Mouse (Mus musculus): ENCODE data around the gene Abcb9. TPM values are rescaled to one million over a fixed set of nuclear protein-coding genes. Genes with fewer than 3 reads are reported as not detected.

Gene Abcb9
- polyA plus RNA-seq, 1 experiment from 2014 or later = 2.1 TPM

GRCm38 (mm10) chr5:124032001-124032508, 63.5 kb downstream of the Abcb9 start, which contains the start of gene Vps37b:
Gene Vps37b, minus strand, starts transcription at chr5:124032270.
- DNase-seq (ENCODE audit: low spot score) (peak; percentile 90), ATAC-seq (ENCODE audit: low read depth) (peak; percentile 84)
- Histone ChIP-seq H3K4me2 (ENCODE audit: low read depth, low read length) (peak within 1 kb of the TSS; percentile 89), H3K27ac (replicated peaks; ENCODE audit: low read depth, low read length) (peak within 1 kb of the TSS; percentile 95), H3K4me3 (ENCODE audit: low read depth, low read length) (peak within 1 kb of the TSS; percentile 94), H3K9me3 (ENCODE audit: control insufficient read depth, low read length) (no peaks in the 10 kb centered on the region), H3K4me1 (ENCODE audit: control insufficient read depth, insufficient read depth, low read length) (peaks cover 19% of the 10 kb centered on the region), H3K27me3 (replicated peaks; ENCODE audit: control insufficient read depth, insufficient read depth, low read length) (no peaks in the 10 kb centered on the region), H3K9ac (ENCODE audit: low read depth, low read length) (peak within 1 kb of the TSS; percentile 96), H3K36me3 (ENCODE audit: control insufficient read depth, insufficient read depth, low read length) (peaks cover 8% of the 10 kb centered on the region; the same call in 1 of the 2 replicates)
- WGBS = under 1% methylated on average over 42 of the region's 52 CpGs

- H3K9ac ChIP-seq (ENCODE audit: low read depth, low read length) = peak overlapping the region; percentile 96
- H3K9me3 ChIP-seq (ENCODE audit: control insufficient read depth, low read length) = no peaks in the 10 kb centered on the region
Observed at GRCm38 (mm10) chr5:124031068-124031955, 64.3 kb downstream of the Abcb9 start.

GRCm38 (mm10) chr5:124030386-124031067, 65.1 kb downstream of the Abcb9 start:
- Histone ChIP-seq H3K9me3 (ENCODE audit: control insufficient read depth, low read length) (no peaks in the 10 kb centered on the region), H3K4me3 (ENCODE audit: low read depth, low read length) (peak overlapping the region; percentile 94), H3K36me3 (ENCODE audit: control insufficient read depth, insufficient read depth, low read length) (peaks cover 17% of the 10 kb centered on the region; the same call in 1 of the 2 replicates), H3K9ac (ENCODE audit: low read depth, low read length) (peak overlapping the region; percentile 96), H3K4me1 (ENCODE audit: control insufficient read depth, insufficient read depth, low read length) (peaks cover 19% of the 10 kb centered on the region), H3K4me2 (ENCODE audit: low read depth, low read length) (peak overlapping the region; percentile 89), H3K27ac (replicated peaks; ENCODE audit: low read depth, low read length) (peak overlapping the region; percentile 95), H3K27me3 (replicated peaks; ENCODE audit: control insufficient read depth, insufficient read depth, low read length) (no peaks in the 10 kb centered on the region)
- ATAC-seq (ENCODE audit: low read depth) = peak; percentile 11; the same call in 1 of the 2 replicates
- WGBS = 29% methylated on average over 12 of the region's 12 CpGs
- DNase-seq (ENCODE audit: low spot score) = peak; percentile 32

More at GRCm38 (mm10) chr5:124031068-124031955, 64.3 kb downstream of the Abcb9 start:
- peak overlapping the region; percentile 94 for H3K4me3 ChIP-seq (ENCODE audit: low read depth, low read length)
- H3K36me3 ChIP-seq (ENCODE audit: control insufficient read depth, insufficient read depth, low read length) = peaks cover 12% of the 10 kb centered on the region; the same call in 1 of the 2 replicates
- peak overlapping the region; percentile 95 for H3K27ac ChIP-seq (replicated peaks; ENCODE audit: low read depth, low read length)
- ATAC-seq (ENCODE audit: low read depth) = peak; percentile 13; the same call in 1 of the 2 replicates
- H3K4me2 ChIP-seq (ENCODE audit: low read depth, low read length) = peak overlapping the region; percentile 89
- WGBS = 2% methylated on average over 24 of the region's 26 CpGs
- H3K4me1 ChIP-seq (ENCODE audit: control insufficient read depth, insufficient read depth, low read length) = peaks cover 19% of the 10 kb centered on the region
- no peak for DNase-seq (ENCODE audit: low spot score)
- no peaks in the 10 kb centered on the region for H3K27me3 ChIP-seq (replicated peaks; ENCODE audit: control insufficient read depth, insufficient read depth, low read length)

- H3K27me3 ChIP-seq (replicated peaks; ENCODE audit: control insufficient read depth, insufficient read depth, low read length) = no peaks in the 10 kb centered on the region
- H3K36me3 ChIP-seq (ENCODE audit: control insufficient read depth, insufficient read depth, low read length) = peaks cover 17% of the 10 kb centered on the region; the same call in 1 of the 2 replicates
- H3K4me1 ChIP-seq (ENCODE audit: control insufficient read depth, insufficient read depth, low read length) = peaks cover 19% of the 10 kb centered on the region
- 0 out of 2 replicates have a peak overlapping the region, but pooled peaks have one; percentile 96 for H3K9ac ChIP-seq (ENCODE audit: low read depth, low read length)
- no peaks in the 10 kb centered on the region for H3K9me3 ChIP-seq (ENCODE audit: control insufficient read depth, low read length)
- peak overlapping the region; percentile 89; the same call in 1 of the 2 replicates for H3K4me2 ChIP-seq (ENCODE audit: low read depth, low read length)
- ATAC-seq (ENCODE audit: low read depth) (no peak), DNase-seq (ENCODE audit: low spot score) (no peak)
- H3K27ac ChIP-seq (replicated peaks; ENCODE audit: low read depth, low read length) = no peak overlapping the region
- WGBS = 80% methylated on average over 19 of the region's 19 CpGs
- H3K4me3 ChIP-seq (ENCODE audit: low read depth, low read length) = peak overlapping the region; percentile 94; the same call in 1 of the 2 replicates
Observed at GRCm38 (mm10) chr5:124029220-124030035, 66.2 kb downstream of the Abcb9 start.

- H3K9ac ChIP-seq (ENCODE audit: low read depth, low read length) = no peak overlapping the region
- 65% methylated on average over 7 of the region's 7 CpGs for WGBS
- ATAC-seq (ENCODE audit: low read depth) (no peak), DNase-seq (ENCODE audit: low spot score) (peak; percentile 48)
- H3K4me1 ChIP-seq (ENCODE audit: control insufficient read depth, insufficient read depth, low read length) = peaks cover 19% of the 10 kb centered on the region
- H3K9me3 ChIP-seq (ENCODE audit: control insufficient read depth, low read length) = no peaks in the 10 kb centered on the region
- no peak overlapping the region for H3K4me3 ChIP-seq (ENCODE audit: low read depth, low read length)
- H3K27me3 ChIP-seq (replicated peaks; ENCODE audit: control insufficient read depth, insufficient read depth, low read length) = no peaks in the 10 kb centered on the region
- H3K4me2 ChIP-seq (ENCODE audit: low read depth, low read length) = no peak overlapping the region
- peaks cover 17% of the 10 kb centered on the region; the same call in 1 of the 2 replicates for H3K36me3 ChIP-seq (ENCODE audit: control insufficient read depth, insufficient read depth, low read length)
- H3K27ac ChIP-seq (replicated peaks; ENCODE audit: low read depth, low read length) = no peak overlapping the region
Observed at GRCm38 (mm10) chr5:124028680-124029079, 66.9 kb downstream of the Abcb9 start.

- Histone ChIP-seq H3K27me3 (replicated peaks; ENCODE audit: control insufficient read depth, insufficient read depth, low read length) (no peaks in the 10 kb centered on the region), H3K36me3 (ENCODE audit: control insufficient read depth, insufficient read depth, low read length) (peaks cover 17% of the 10 kb centered on the region; the same call in 1 of the 2 replicates), H3K4me3 (ENCODE audit: low read depth, low read length) (no peak overlapping the region), H3K9ac (ENCODE audit: low read depth, low read length) (no peak overlapping the region), H3K9me3 (ENCODE audit: control insufficient read depth, low read length) (no peaks in the 10 kb centered on the region), H3K4me1 (ENCODE audit: control insufficient read depth, insufficient read depth, low read length) (peaks cover 19% of the 10 kb centered on the region), H3K27ac (replicated peaks; ENCODE audit: low read depth, low read length) (no peak overlapping the region), H3K4me2 (ENCODE audit: low read depth, low read length) (peak overlapping the region; percentile 15; the same call in 1 of the 2 replicates)
- ATAC-seq (ENCODE audit: low read depth) = no peak
- WGBS = 80% methylated on average over 19 of the region's 19 CpGs
- DNase-seq (ENCODE audit: low spot score) = no peak
Observed at GRCm38 (mm10) chr5:124027702-124028470, 67.7 kb downstream of the Abcb9 start.

- no peak for ATAC-seq (ENCODE audit: low read depth)
Observed at GRCm38 (mm10) chr5:124026568-124026967, 69.0 kb downstream of the Abcb9 start.

More at GRCm38 (mm10) chr5:124026568-124026967, 69.0 kb downstream of the Abcb9 start:
- H3K4me2 ChIP-seq (ENCODE audit: low read depth, low read length) = no peak overlapping the region
- H3K9me3 ChIP-seq (ENCODE audit: control insufficient read depth, low read length) = no peaks in the 10 kb centered on the region
- no peak overlapping the region for H3K27ac ChIP-seq (replicated peaks; ENCODE audit: low read depth, low read length)
- no peaks in the 10 kb centered on the region for H3K27me3 ChIP-seq (replicated peaks; ENCODE audit: control insufficient read depth, insufficient read depth, low read length)
- H3K36me3 ChIP-seq (ENCODE audit: control insufficient read depth, insufficient read depth, low read length) = peaks cover 25% of the 10 kb centered on the region; the same call in 1 of the 2 replicates
- 0 out of 2 replicates have a peak overlapping the region, but pooled peaks have one; percentile 19 for H3K9ac ChIP-seq (ENCODE audit: low read depth, low read length)
- peaks cover 19% of the 10 kb centered on the region for H3K4me1 ChIP-seq (ENCODE audit: control insufficient read depth, insufficient read depth, low read length)
- no peak for DNase-seq (ENCODE audit: low spot score)
- WGBS = 82% methylated on average over 5 of the region's 5 CpGs
- no peak overlapping the region for H3K4me3 ChIP-seq (ENCODE audit: low read depth, low read length)

Measured in embryonic facial prominence, embryonic 14.5 days (tissue).